Mouse (Mus musculus) mammary gland, adult 2 months (tissue): Measurements from ENCODE around the gene Umod. TPM values are rescaled to one million over a fixed set of nuclear protein-coding genes. Genes with fewer than 3 reads are reported as not detected.

Source experiments
- polyA plus RNA-seq: library from polyadenylated mRNA; depleted of rRNA; stranded (reverse); fragments of >200 nt; gene quantifications from 2 replicates; pipeline ENCODE4 v1.2.3, GENCODE M21; 2012; ENCODE audit warnings: low replicate concordance; rRNA removed

The Umod gene
- polyA plus RNA-seq: 0.06 and 0.26 TPM in 2 replicates

GRCm38 (mm10) chr7:119479256-119479655 is at the start of gene Umod:
Gene Umod (minus strand): TSS chr7:119479282.

GRCm38 (mm10) chr7:119523389-119523788 is 44.3 kb upstream of the Umod start, which contains the start of gene Pdilt:
Gene Pdilt (minus strand): TSS chr7:119523489.

GRCm38 (mm10) chr7:119519163-119519562 is 40.1 kb upstream of the Umod start, which contains the start of gene Acsm5:
Gene Acsm5 (plus strand): TSS chr7:119519463.

GRCm38 (mm10) chr7:119459185-119459584 is 19.9 kb downstream of the Umod start, which contains the start of gene Gp2:
Gene Gp2 (minus strand): TSS chr7:119459285.

Other genes starting within 250 kb of the Umod start
- 0.06 TPM in 1 of 2 replicates, not detected in the other for gene Gp2, start 20.0 kb downstream of the Umod start, polyA plus RNA-seq
- 4.4 and 5.1 TPM in 2 replicates for gene Acsm5, start 40.2 kb upstream of the Umod start, polyA plus RNA-seq
- gene Pdilt, start 44.2 kb upstream of the Umod start, polyA plus RNA-seq: not detected in 2 replicates
- 0.36 TPM in 1 of 2 replicates, not detected in the other for gene Acsm2, start 75.1 kb upstream of the Umod start, polyA plus RNA-seq
- gene Acsm1, start 127.7 kb upstream of the Umod start, polyA plus RNA-seq: 0.48 TPM in 1 of 2 replicates, not detected in the other
- gene Acsm4, start 210.7 kb upstream of the Umod start, polyA plus RNA-seq: not detected in 2 replicates
- gene Thumpd1, start 241.5 kb upstream of the Umod start, polyA plus RNA-seq: 17.8 and 20.5 TPM in 2 replicates